Mouse (Mus musculus) lung, adult 2 months (tissue): ENCODE measurements at regions not wholly inside any gene's neighbourhood (a gene's known extent, or its start where the extent isn't known, plus 50 kb on each side); places are given as distances from the start of the nearest gene placed in this dataset.

ENCODE experiments used
- CTCF ChIP-seq: fragments of 200-500 bp; IDR thresholded peaks from 2 replicates; pipeline ENCODE4 v1.5.1; 2011; ENCODE audit warnings: mild to moderate bottlenecking, low read length, control low read depth; ENCODE audit not compliant: insufficient read depth
- POLR2A ChIP-seq: fragments of 200-500 bp; IDR thresholded peaks from 2 replicates; pipeline ENCODE4 v1.6.1; 2011; ENCODE audit warnings: low read depth, mild to moderate bottlenecking, control low read depth, low read length, borderline replicate concordance; ENCODE audit errors: extremely low read depth

- TF ChIP-seq POLR2A (no peak), CTCF (no peak)
Measured at GRCm38 (mm10) chr7:137866880-137867279, 429.5 kb downstream of the Glrx3 start.
